Mouse (Mus musculus) C3H10T1/2 (cell line): ENCODE results near the gene Sec22b. TPM values are rescaled to one million over a fixed set of nuclear protein-coding genes. Genes with fewer than 3 reads are reported as not detected.

ENCODE experiments used
- polyA plus RNA-seq, 2 experiments: library from polyadenylated mRNA; unstranded; fragments of >200 nt; fragmentation: generic; extraction: Trizol; gene quantifications; one replicate each; pipeline ENCODE4 v1.2.1; 2012; ENCODE audit warnings: missing spikeins in 2 of 2

The Sec22b gene
- 10 to 100 TPM in 1 of 2 experiments, 1 to 10 TPM in 1; 6.4 to 62.8 TPM for polyA plus RNA-seq

DNA sequence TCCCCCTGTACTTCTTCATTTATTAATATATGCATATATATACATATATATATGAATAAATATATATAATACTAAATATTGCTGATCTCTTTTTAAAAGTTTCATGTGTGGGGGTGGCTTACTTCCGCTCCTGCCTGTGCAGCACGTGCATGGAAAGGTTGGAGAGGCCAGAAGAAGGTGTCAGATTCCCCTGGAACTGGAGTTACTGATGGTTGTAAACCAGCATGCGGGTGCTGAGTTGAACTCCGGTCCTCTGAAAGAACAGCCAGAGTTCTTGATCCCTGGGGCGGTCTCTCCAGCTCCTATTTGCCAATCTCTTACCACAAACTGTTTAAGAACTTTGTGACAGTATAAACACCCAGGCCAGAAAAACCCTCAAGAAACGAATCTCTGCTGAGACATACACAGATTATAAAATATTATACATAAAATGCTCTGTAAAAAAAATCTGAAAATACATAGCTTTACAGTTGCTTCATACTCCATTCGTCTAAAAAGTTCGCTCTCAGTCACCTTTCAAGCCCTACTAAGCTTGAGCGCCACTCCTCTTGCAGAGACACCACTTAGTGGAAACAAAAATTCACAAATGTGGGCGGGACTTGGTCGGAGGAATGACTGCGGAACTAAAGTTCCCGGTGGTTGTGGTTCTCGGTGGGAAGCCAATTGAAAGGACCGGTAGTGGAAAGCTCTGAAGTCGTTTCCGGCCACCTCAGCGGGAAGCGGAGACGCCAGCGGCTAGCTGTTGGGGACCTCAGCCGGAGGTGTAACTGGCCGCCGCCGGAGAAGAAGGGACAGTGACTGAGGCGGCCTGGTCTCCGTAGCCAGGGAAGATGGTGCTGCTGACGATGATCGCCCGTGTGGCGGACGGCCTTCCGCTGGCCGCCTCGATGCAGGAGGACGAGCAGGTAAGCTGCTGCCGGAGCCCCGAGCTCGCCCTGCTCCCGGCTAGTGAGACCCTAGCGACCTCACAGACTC lies at the start of gene Sec22b:
Gene Sec22b (plus strand): TSS at position 675 of the 975 bp plus-strand sequence.

DNA sequence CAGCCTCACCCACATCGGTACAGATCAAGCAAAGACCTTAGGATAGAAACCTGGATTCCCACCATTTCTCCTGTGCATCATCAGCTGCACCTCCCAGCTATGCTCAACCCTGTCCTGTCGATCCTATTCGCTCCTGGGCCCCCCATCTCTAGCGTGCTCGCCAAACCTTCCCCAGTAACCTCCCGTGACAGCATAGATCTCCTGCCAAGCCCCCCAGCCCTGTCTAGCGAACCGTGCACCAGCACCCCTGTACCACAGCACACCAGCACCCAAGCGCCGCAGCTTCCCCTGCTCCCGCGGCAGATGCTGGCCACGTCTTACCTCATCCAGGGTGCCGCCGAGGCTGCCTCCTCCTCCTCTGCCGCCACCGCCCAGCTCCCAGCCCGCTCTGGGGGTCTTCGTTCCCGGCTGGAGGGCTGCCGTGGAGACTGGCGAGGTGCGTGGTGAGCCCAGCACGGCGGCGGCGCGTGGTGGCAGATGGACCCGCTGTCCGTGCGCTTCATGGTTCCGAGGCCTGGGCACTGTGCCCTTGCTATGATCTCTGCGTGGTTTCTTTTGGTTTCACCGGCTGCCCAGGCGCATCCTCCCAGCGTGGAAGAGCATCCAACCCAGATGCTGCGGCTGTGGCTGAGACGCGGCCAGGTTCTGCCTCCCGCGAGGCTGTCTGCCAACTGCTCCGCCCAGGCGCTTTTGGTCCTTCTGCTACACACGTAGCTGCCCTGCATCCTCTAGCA lies 12.7 kb upstream of the Sec22b start, which contains the start of gene Pde4dip:
Gene Pde4dip (minus strand): TSS at position 540 of the 734 bp plus-strand sequence.

Other genes with a start within 250 kb of the Sec22b start
- 1 to 10 TPM in 1 of 2 experiments, under 1 TPM in 1; 0.33 to 2.0 TPM for gene Prkab2, start 243.0 kb upstream of the Sec22b start, polyA plus RNA-seq
- not detected for gene Gm17651, start 226.5 kb upstream of the Sec22b start, polyA plus RNA-seq
- gene Pde4dip, start 12.5 kb upstream of the Sec22b start, polyA plus RNA-seq, result 1 to 10 TPM; 1.4 to 7.1 TPM
- 10 to 100 TPM in 1 of 2 experiments, under 1 TPM in 1; 0.77 to 10.7 TPM for gene Notch2, start 112.3 kb downstream of the Sec22b start, polyA plus RNA-seq